ENCODE assay signal across 10 mouse cellular contexts in the genomic region with DNA sequence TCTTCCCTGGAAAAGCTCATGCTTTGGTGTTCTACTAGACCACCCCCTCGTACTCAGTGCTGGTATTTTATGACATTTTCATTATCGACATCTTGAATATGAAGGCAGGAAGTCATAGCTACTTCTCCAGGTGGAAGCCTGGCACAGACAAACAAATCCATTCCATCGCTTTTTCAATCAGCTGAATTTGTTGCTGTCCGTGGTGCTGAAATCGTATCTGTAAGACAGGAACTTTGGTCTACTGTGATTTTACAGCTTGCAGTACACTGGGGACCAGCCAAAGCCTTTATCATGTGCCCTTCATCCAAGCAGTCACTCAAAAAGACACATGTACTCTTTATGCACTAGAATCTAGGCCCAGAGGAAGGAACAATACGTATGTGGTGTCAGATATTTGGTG.
DNase-seq lines count a peak whose midpoint lies in the region; ATAC-seq and TF ChIP-seq lines count a peak whose summit lies in the region.
"Had no signal": no experiment of that assay in that cellular context is flagged by ENCODE, and none has a peak within 500 bp of the region (broad histone marks: within the 10 kb centered on the region; RNA-seq: fewer than 3 reads in every experiment).

No protein-coding gene starts in this region.

- WGBS in forebrain, embryonic 14.5 days, result 21% methylated on average over 6 of the region's 6 CpGs
- 20% methylated on average over 6 of the region's 6 CpGs for WGBS in forebrain, embryonic 15.5 days
- 19% methylated on average over 6 of the region's 6 CpGs for WGBS in neural tube, embryonic 15.5 days

- no peak for TF ChIP-seq POLR2A in myocyte (IDR thresholded peaks at IDR 0.05; ENCODE audit: insufficient read length, low read depth)

- no peaks in the 10 kb centered on the region for H3K36me3 ChIP-seq in forebrain, embryonic 14.5 days (ENCODE audit: control insufficient read depth, insufficient read depth, low read length)
- no peaks in the 10 kb centered on the region for H3K36me3 ChIP-seq in forebrain, embryonic 15.5 days
- no peaks in the 10 kb centered on the region for H3K36me3 ChIP-seq in neural tube, embryonic 15.5 days
- no peaks in the 10 kb centered on the region for H3K36me3 ChIP-seq in myocyte (ENCODE audit: control insufficient read depth, insufficient read depth)

- peak; percentile 41 for DNase-seq in forebrain, embryonic 14.5 days (ENCODE audit: low spot score)
- peak; percentile 48 for DNase-seq in neural tube, embryonic 10.5 days (ENCODE audit: extremely low spot score, low spot score)
- peak; percentile 84 for DNase-seq in embryo, embryonic 10 days (ENCODE audit: low spot score)
- no peak for DNase-seq in right cerebral cortex, adult 18-20 months

- no peak for ATAC-seq in forebrain, embryonic 14.5 days
- no peak for ATAC-seq in forebrain, embryonic 15.5 days (replicated peaks)
- ATAC-seq in neural tube, embryonic 15.5 days (ENCODE audit: low FRiP score), result no peak
- no peak for ATAC-seq in granulocyte monocyte progenitor cell, adult 5-6 weeks (replicated peaks; ENCODE audit: poor library complexity, severe bottlenecking)

- no peaks in the 10 kb centered on the region for H3K27me3 ChIP-seq in forebrain, embryonic 14.5 days (replicated peaks; ENCODE audit: control insufficient read depth, insufficient read depth, low read length)
- H3K27me3 ChIP-seq in forebrain, embryonic 15.5 days, result no peaks in the 10 kb centered on the region
- H3K27me3 ChIP-seq in neural tube, embryonic 15.5 days (replicated peaks), result no peaks in the 10 kb centered on the region
- no peaks in the 10 kb centered on the region for H3K27me3 ChIP-seq in myocyte (ENCODE audit: control insufficient read depth, insufficient read depth, insufficient read length)

- H3K4me1 ChIP-seq in forebrain, embryonic 14.5 days (ENCODE audit: control insufficient read depth, insufficient read depth, low read length), result no peaks in the 10 kb centered on the region
- no peaks in the 10 kb centered on the region for H3K4me1 ChIP-seq in forebrain, embryonic 15.5 days
- H3K4me1 ChIP-seq in neural tube, embryonic 15.5 days, result 0 out of 2 replicates have a peak, but pooled peaks cover 9% of the 10 kb centered on the region

- no peak overlapping the region for H3ac ChIP-seq in myocyte (ENCODE audit: control insufficient read depth, insufficient read length)

- no peak overlapping the region for H3K9ac ChIP-seq in forebrain, embryonic 14.5 days (ENCODE audit: low read length)
- no peak overlapping the region for H3K9ac ChIP-seq in forebrain, embryonic 15.5 days (replicated peaks)
- H3K9ac ChIP-seq in neural tube, embryonic 15.5 days (replicated peaks), result no peak overlapping the region

- H3K4me3 ChIP-seq in forebrain, embryonic 14.5 days (ENCODE audit: low read depth, low read length), result no peak overlapping the region
- H3K4me3 ChIP-seq in forebrain, embryonic 15.5 days, result no peak overlapping the region
- H3K4me3 ChIP-seq in neural tube, embryonic 15.5 days (replicated peaks), result no peak overlapping the region
- no peak overlapping the region for H3K4me3 ChIP-seq in myocyte

- no peak overlapping the region for H3K4me2 ChIP-seq in forebrain, embryonic 14.5 days (ENCODE audit: low read length)
- H3K4me2 ChIP-seq in forebrain, embryonic 15.5 days (replicated peaks), result no peak overlapping the region
- no peak overlapping the region for H3K4me2 ChIP-seq in neural tube, embryonic 15.5 days
- H3K4me2 ChIP-seq in myocyte (ENCODE audit: low read depth), result no peak overlapping the region
- H3K4me2 ChIP-seq: heart, embryonic 11.5 days had no signal

- no peak overlapping the region for H3K27ac ChIP-seq in forebrain, embryonic 14.5 days (ENCODE audit: low read depth, low read length)
- no peak overlapping the region for H3K27ac ChIP-seq in forebrain, embryonic 15.5 days (replicated peaks)
- no peak overlapping the region for H3K27ac ChIP-seq in neural tube, embryonic 15.5 days (replicated peaks)
- H3K27ac ChIP-seq: macrophage had no signal

- no peaks in the 10 kb centered on the region for H3K9me3 ChIP-seq in forebrain, embryonic 14.5 days (replicated peaks; ENCODE audit: control insufficient read depth, low read length)
- H3K9me3 ChIP-seq in forebrain, embryonic 15.5 days, result no peaks in the 10 kb centered on the region
- no peaks in the 10 kb centered on the region for H3K9me3 ChIP-seq in neural tube, embryonic 15.5 days (replicated peaks)

- H3K79me2 ChIP-seq in myocyte (ENCODE audit: control insufficient read depth, insufficient read depth), result no peaks in the 10 kb centered on the region

TF ChIP-seq in myocyte, 11 proteins besides CTCF, POLR2A, EP300 and RAD21:
- TF ChIP-seq MYOG (IDR thresholded peaks at IDR 0.05; ENCODE audit: control insufficient read depth in 1 of 3, insufficient read depth in 1 of 3, insufficient read length in 2 of 3, low read depth in 2 of 3) (no peak), CEBPB (IDR thresholded peaks at IDR 0.05; ENCODE audit: insufficient read depth, poor library complexity, severe bottlenecking) (no peak), REST (IDR thresholded peaks at IDR 0.05; ENCODE audit: insufficient read depth, insufficient read length) (peak; percentile 25), TCF12 (IDR thresholded peaks at IDR 0.05; ENCODE audit: insufficient read depth, poor library complexity, severe bottlenecking) (no peak)
